Mouse (Mus musculus) CH12F3 (cell line): ENCODE results near the gene Csrnp1.

Experiments used
- in situ Hi-C: fragments of 300-500 bp; cut with MboI; formaldehyde crosslinking; loops from 2 replicates; pipeline ENCODE4 v1.14.3; 2020; ENCODE audit warnings: low sequenced_read_pairs

The Csrnp1 gene

GRCm38 (mm10) chr9:120005936-120006335 is 21.5 kb upstream of the Csrnp1 start:
- in situ Hi-C loops, result no loop called here

GRCm38 (mm10) chr9:120002893-120003292 is 18.4 kb upstream of the Csrnp1 start:
- in situ Hi-C loops, result no loop called here

GRCm38 (mm10) chr9:120001945-120002725 is 17.7 kb upstream of the Csrnp1 start:
- in situ Hi-C loops, result no loop called here

DNA sequence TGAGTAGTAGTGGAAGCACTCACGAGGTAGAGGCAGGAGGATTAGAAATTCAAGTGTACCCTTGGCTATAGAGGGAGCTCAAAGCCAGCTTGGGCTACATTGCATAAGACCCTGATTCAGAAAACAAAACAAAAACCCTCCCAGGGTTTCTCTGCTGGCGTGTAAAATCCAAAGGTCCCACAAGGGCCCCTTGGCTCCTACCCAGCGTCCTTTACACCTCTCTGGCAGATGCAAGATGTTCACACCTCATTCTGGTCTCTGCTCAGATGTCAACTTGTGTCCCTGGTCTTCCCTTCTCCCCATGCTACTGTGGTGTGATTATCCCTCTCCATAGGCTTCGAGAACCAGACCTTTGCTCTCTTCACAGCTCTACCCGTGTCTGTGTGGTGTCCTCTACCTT is 16.3 kb upstream of the Csrnp1 start:
- in situ Hi-C loops, result no loop called here

GRCm38 (mm10) chr9:119999636-120000035 is 15.2 kb upstream of the Csrnp1 start:
- in situ Hi-C loops, result no loop called here

GRCm38 (mm10) chr9:119998776-119999175 is 14.3 kb upstream of the Csrnp1 start:
- in situ Hi-C loops, result no loop called here

- in situ Hi-C loops, result no loop called here
These were observed 11.6 kb upstream of the Csrnp1 start for GRCm38 (mm10) chr9:119996080-119996479.

DNA sequence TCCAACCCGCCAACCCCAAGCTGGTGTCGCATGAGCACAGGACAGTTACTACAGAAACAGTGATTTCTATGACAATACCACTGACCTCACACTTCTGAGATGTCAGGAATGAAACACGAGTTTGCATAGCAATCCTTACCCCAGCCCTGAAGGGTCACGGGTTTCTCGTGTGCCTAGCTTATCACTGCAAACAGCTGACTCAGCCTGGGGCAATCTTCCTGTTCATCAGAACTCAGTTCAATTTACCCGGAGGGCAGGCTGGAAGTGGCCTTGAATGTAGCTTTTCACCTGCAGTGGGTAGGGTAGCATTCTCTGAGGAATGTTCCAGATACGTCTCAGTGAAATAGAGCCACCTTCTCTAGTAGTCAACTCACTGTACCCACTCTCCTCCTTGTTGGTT is 9.7 kb upstream of the Csrnp1 start:
- in situ Hi-C loops, result no loop called here

- in situ Hi-C loops, result no loop called here
These were observed 8.8 kb upstream of the Csrnp1 start for GRCm38 (mm10) chr9:119993092-119993844.

GRCm38 (mm10) chr9:119991310-119991709 is 6.9 kb upstream of the Csrnp1 start:
- in situ Hi-C loops, result no loop called here

DNA sequence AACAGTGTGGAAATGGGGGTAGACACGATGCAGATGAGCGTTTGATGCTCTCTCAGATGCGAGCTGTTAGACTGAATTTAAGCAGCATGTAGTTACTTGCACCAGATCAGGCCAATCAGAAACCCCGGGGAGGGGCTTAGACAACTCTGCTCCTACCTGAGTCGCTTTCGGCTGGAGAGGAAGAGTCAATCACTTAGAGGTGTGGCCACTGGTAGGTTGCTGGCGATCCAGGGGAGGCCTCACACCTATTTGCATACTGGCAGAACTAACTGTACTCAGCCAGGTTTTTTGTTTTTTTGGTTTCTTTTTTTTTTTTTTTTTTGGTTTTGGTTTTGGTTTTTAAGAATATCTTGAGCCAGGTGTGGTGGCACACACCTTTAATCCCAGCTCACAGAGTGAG is 3.8 kb upstream of the Csrnp1 start:
- in situ Hi-C loops, result no loop called here

DNA sequence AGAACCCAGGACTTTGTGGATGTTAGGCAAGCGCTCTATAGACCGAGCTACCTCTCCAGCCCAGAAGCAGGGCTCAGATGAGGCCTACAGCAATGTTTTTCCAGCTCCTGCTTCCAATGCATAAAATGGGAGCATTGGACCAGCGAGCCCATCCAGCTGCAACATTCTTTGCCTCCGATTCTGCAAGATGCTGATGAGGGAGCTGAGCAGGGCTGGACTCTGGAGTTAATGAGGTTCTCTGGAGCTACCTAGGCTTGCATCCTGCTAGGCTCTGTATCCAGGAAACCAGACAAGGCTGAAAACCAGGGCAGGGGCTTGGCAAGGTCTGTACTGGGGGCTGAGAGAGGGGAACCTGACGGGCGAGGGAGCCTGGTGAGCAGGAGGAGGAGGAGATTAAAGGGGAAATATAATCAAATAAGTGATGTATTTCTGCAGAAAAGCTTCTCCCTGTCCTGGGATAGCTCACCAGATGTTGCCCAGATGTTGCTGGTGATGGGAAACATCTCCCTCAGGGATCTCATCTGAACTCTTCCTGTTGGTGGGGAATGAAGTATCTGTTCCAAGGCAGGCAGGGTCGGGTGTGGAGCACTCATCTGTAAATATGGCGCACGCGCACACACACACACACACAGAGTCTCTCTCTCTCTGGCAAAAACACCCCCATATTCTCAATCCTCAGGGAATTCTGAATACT is 1.6 kb upstream of the Csrnp1 start:
- in situ Hi-C loops, result no loop called here

DNA sequence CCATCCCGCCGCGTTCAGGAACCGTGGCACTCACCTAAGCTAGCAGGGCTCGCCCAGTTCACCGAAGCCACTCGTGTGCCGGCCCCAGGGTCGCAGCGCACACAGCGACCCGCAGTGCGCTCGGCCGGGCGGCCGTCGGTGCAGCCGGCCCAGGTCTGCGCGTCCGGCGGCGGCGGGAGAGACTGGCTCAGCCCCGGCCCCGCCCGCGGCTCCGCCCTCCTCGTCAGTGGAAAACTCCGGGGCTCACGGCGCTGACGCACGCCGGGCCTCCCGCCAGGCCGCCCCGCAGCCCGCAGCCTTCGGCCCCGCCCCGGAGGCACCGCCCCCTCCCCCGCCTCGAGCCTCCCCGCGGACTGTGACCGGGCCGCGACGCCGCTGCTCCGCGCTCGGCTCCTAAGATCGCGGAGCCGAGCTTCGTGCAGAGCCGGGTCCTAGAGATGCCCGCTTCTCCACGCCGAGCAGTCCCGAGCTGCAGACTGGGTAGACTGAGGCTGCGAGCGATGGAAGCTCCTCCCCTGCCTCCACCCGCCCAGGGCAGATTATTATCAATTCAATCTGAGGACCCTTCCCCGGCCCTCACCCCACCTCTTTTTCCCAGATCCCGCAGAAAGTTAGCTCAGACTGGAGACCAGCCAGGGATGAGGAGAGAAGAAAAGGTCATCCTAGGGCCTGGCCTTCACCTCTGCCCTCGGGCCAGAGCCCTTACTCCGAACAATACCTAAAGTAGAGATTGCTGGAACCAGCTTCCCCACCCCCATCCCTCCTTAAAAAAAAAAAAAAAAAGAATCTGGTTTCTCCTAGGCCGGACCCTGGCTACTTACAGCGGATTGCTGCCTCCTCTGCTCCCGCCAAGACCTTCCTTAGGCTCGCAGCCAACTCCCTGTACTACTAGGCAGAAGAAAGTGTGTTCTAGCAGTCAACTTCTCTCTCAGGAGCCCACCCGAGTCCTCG is 598 bp downstream of the Csrnp1 start:
- in situ Hi-C loops, result no loop called here

DNA sequence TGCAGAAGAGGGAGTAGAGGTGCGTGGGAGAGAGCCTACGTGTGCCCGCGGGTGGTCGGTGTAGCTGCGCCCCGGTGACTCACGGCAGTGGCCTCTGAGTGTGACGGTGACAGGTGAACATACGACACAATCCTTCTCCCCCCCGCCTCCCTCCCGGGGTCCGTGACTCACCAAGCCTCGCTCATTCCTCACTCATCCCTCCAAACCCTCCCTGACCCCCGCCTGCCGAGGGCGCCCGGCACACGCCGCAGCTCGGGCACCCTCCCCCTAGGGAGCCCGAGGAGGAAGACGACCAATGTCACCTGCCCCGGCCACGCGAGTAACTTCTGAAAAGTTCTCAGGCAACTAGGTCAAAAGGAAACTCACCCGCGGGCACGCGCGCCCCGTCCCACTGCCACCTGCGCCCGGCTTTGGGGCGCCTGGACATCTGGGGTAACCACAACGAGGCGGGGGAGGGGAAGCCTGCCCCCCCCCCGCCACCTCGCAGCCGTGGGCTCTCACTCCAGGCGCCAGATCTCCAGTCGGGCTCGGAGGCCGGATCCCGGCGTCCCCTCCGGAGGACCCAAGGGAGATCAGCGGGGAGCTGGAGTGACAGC is 1.4 kb downstream of the Csrnp1 start:
- in situ Hi-C loops, result no loop called here

DNA sequence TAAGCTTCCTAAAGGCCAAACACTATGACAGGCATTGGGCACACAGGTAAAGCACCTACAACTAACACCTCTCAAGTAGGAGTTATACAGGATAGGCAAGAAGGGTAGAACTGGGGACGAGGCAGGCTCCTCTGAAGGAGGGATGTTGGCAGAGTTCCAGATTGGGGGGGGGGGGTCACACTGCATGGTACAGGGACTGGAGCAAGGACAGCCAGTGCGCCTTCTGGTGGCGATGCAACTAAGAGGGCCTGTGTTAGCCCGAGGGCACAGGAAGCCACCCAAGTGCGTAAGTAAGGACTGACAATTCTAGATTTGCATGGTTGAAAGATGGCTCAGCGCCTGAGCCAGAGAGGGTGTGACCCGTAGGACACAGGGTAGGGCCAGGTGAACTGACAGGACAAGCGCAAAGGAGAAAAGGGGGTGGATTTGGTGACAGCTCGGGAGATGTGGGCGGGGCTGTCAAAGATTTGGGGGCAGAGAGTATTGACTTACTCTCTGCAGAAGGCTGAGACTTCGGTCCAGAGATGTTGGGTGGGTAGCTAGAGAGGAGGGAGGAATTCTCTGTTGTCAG is 2.1 kb downstream of the Csrnp1 start:
- in situ Hi-C loops, result no loop called here

DNA sequence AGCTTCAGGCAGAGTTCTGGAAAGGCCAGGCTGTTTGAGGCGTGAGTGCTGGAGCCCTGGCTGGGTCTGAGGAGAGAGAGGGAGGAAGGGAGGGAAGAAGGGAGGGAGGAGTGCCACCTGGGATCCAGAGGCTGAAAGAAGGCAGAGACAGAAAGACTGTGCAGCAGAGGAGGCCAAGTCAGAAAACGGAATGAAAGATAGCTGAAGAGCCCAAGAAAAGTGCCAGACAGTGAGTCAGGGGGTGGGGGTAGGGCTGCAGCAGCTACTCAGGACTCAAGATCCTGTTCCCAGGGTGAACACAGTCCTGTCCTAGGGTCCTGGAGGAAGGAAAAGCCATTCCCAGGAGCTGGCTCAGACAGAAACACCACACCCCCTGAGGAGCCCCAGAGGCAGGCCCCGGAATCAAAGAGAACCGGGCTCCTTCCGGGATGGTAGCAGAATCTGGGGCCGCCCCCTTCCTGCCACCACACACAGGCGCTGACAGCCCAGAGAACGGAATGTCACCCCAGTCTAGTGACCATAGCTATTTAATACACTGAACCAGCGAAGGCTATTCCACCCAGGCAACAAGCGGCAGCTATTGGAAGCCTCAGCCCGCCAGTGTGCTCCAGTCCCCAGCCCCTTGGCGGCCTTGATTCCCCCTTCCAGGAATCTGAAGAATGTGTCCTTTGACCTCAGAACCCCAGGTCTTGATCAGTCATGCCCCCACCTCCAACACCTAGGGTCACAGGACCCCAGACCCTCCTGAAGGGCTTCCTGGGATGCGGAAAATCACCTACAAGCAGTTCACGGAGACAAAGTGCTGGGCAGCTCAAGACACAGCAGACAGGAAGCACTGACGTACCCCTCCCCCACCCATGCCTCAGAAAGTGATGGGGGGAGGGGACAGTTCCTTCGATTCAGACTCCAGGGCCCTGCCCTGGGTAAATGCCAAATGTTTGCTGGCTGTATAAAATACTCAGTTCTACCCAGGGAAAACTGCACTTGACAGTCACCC is 3.0 kb downstream of the Csrnp1 start:
- in situ Hi-C loops, result no loop called here

DNA sequence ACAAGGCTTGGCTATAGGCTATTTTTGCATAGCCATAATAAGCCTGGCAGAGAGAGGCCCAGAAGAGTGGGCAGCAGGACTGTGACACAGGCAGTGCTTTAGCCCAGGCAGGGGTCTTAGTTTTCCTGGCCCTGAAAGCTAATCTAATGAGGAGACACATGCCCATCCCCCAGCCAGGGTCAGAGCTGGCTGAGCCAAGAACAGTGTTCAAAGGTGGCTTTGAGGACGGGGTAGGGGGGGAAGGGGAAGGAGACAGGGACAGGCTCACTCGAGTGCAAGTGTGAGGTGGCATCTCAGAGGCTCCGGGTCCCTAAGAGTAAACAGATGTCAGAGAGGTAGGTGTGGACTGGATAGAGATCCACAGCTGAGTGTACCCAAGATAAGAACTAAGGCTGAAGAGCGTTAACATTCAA is 3.7 kb downstream of the Csrnp1 start:
- in situ Hi-C loops, result no loop called here

GRCm38 (mm10) chr9:119979749-119980148 is 4.7 kb downstream of the Csrnp1 start:
- in situ Hi-C loops, result no loop called here
